Mouse (Mus musculus) heart, adult 2 months (tissue): ENCODE measurements at regions not wholly inside any gene's neighbourhood (a gene's known extent, or its start where the extent isn't known, plus 50 kb on each side); places are given as distances from the start of the nearest gene placed in this dataset.

Experiments
- CTCF ChIP-seq: fragments of 200-600 bp; IDR thresholded peaks from 2 replicates; pipeline ENCODE4 v1.8.1; 2022; ENCODE audit warnings: antibody characterized with exemption, mild to moderate bottlenecking, moderate library complexity
- EP300 ChIP-seq: fragments of 200-500 bp; IDR thresholded peaks from 2 replicates; pipeline ENCODE4 v1.6.1; 2011; ENCODE audit warnings: low read depth, low read length, control low read depth; ENCODE audit not compliant: insufficient read depth
- POLR2A ChIP-seq: fragments of 200-500 bp; IDR thresholded peaks from 2 replicates; pipeline ENCODE4 v1.6.1; 2011; ENCODE audit warnings: mild to moderate bottlenecking, low read depth, low read length, control low read depth; ENCODE audit not compliant: insufficient read depth

GRCm38 (mm10) chrX:57709115-57709877 lies 205.7 kb upstream of the Gpr101 start:
- TF ChIP-seq CTCF, result no peak
- TF ChIP-seq POLR2A, result no peak
- no peak for TF ChIP-seq EP300
